Mouse (Mus musculus) thymus, adult 2 months (tissue): Measurements from ENCODE around the gene Adcy10.

Experiments
- CTCF ChIP-seq: fragments of 200-500 bp; IDR thresholded peaks from 2 replicates; pipeline ENCODE4 v1.5.1; 2012; ENCODE audit warnings: mild to moderate bottlenecking, control low read depth, low read length, moderate library complexity, borderline replicate concordance; ENCODE audit not compliant: control insufficient read depth, poor library complexity, insufficient read depth; ENCODE audit errors: extremely low read depth
- POLR2A ChIP-seq: fragments of 200-500 bp; IDR thresholded peaks from 2 replicates; pipeline ENCODE4 v1.6.1; 2012; ENCODE audit warnings: mild to moderate bottlenecking, low read length, control low read depth, moderate library complexity; ENCODE audit not compliant: control insufficient read depth, poor library complexity, insufficient read depth; ENCODE audit errors: extremely low read depth

DNA sequence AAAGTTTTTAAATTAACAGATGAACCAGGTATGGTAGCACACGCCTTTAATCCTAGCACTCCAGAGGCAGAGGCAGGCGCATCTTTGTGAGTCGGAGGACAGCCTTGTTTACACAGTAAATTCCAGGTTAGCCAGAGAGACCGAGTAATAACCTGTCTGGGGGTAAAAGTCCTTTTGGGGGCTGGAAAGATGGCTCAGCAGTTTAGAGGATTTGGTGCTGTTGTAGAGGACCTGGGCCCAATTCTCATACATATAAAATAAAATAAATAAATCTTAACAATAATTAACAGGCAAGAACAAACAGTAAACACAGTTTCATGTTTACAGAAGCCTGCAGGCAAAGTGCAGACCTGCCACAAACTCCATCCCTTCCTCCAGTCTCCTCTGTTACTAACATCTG is 123.9 kb downstream of the Adcy10 start:
- no peak for TF ChIP-seq POLR2A
- TF ChIP-seq CTCF = no peak
